Mouse (Mus musculus): ENCODE measurements around the gene Dync1h1. TPM values are rescaled to one million over a fixed set of nuclear protein-coding genes. Genes with fewer than 3 reads are reported as not detected.
A peak's percentile ranks its signal among the peaks of the same experiment; 100 is the strongest.

Gene Dync1h1
- polyA plus RNA-seq, 2 experiments: 12.4 to 27.3 TPM

GRCm38 (mm10) chr12:110588622-110589021 is 12.6 kb upstream of the Dync1h1 start:
- Histone ChIP-seq H3K36me3 (replicated peaks; ENCODE audit: control insufficient read depth, insufficient read depth, low read depth) (no peaks in the 10 kb centered on the region), H3K4me1 (replicated peaks; ENCODE audit: control insufficient read depth in 2 of 2, insufficient read depth in 2 of 2, low read length in 1 of 2) (peaks cover 11 to 12% of the 10 kb centered on the region in 2 experiments), H3K27me3 (ENCODE audit: control insufficient read depth, insufficient read depth, low read length) (no peaks in the 10 kb centered on the region), H3K9me3 (ENCODE audit: control insufficient read depth, low read length) (no peaks in the 10 kb centered on the region), H3K27ac (no peak overlapping the region), H3K9ac (replicated peaks) (no peak overlapping the region), H3K4me3 (ENCODE audit: insufficient read depth in 1 of 2, low read depth in 2 of 2, low read length in 2 of 2) (no peak overlapping the region), H3K4me2 (ENCODE audit: low read depth) (no peak overlapping the region)
- ATAC-seq (ENCODE audit: insufficient read depth): no peak
- DNase-seq (ENCODE audit: low read depth in 3 of 3, low spot score in 3 of 3): no peak
- 38% methylated on average over 6 of the region's 6 CpGs for WGBS (ENCODE audit: insufficient replicate concordance)
- TF ChIP-seq CTCF (IDR thresholded peaks at IDR 0.05; ENCODE audit: low read depth) (no peak), EP300 (IDR thresholded peaks at IDR 0.05; ENCODE audit: low read depth) (no peak)

GRCm38 (mm10) chr12:110590804-110591259 is 10.4 kb upstream of the Dync1h1 start:
- Histone ChIP-seq H3K9me3 (ENCODE audit: control insufficient read depth, low read length) (no peaks in the 10 kb centered on the region), H3K36me3 (replicated peaks; ENCODE audit: control insufficient read depth, insufficient read depth, low read depth) (no peaks in the 10 kb centered on the region), H3K27me3 (ENCODE audit: control insufficient read depth, insufficient read depth, low read length) (no peaks in the 10 kb centered on the region), H3K4me3 (ENCODE audit: insufficient read depth in 1 of 2, low read depth in 2 of 2, low read length in 2 of 2) (peak overlapping the region; percentile 62 to 98), H3K4me1 (replicated peaks; ENCODE audit: control insufficient read depth in 2 of 2, insufficient read depth in 2 of 2, low read length in 1 of 2) (peaks cover 11 to 12% of the 10 kb centered on the region in 2 experiments), H3K9ac (replicated peaks) (peak overlapping the region; percentile 65), H3K27ac (peak overlapping the region; percentile 58), H3K4me2 (ENCODE audit: low read depth) (peak overlapping the region; percentile 88)
- TF ChIP-seq EP300 (IDR thresholded peaks at IDR 0.05; ENCODE audit: low read depth): no peak
- no peak for TF ChIP-seq CTCF (IDR thresholded peaks at IDR 0.05; ENCODE audit: low read depth)
- ATAC-seq (ENCODE audit: insufficient read depth): peak; percentile 5
- DNase-seq (ENCODE audit: low read depth in 3 of 3, low spot score in 3 of 3): peak in 2 of 3 experiments; percentile 7 to 39
- WGBS (ENCODE audit: insufficient replicate concordance): 2% methylated on average over 15 of the region's 15 CpGs

- Histone ChIP-seq H3K9ac (replicated peaks) (peak overlapping the region; percentile 65), H3K4me3 (ENCODE audit: insufficient read depth in 1 of 2, low read depth in 2 of 2, low read length in 2 of 2) (peak overlapping the region; percentile 62 to 98), H3K27ac (peak overlapping the region; percentile 58), H3K27me3 (ENCODE audit: control insufficient read depth, insufficient read depth, low read length) (no peaks in the 10 kb centered on the region), H3K4me1 (replicated peaks; ENCODE audit: control insufficient read depth in 2 of 2, insufficient read depth in 2 of 2, low read length in 1 of 2) (peaks cover 11 to 12% of the 10 kb centered on the region in 2 experiments), H3K36me3 (replicated peaks; ENCODE audit: control insufficient read depth, insufficient read depth, low read depth) (no peaks in the 10 kb centered on the region), H3K4me2 (ENCODE audit: low read depth) (peak overlapping the region; percentile 88), H3K9me3 (ENCODE audit: control insufficient read depth, low read length) (no peaks in the 10 kb centered on the region)
- ATAC-seq (ENCODE audit: insufficient read depth) (peak; percentile 93), DNase-seq (ENCODE audit: low read depth in 3 of 3, low spot score in 3 of 3) (peak; percentile 100)
- WGBS (ENCODE audit: insufficient replicate concordance): under 1% methylated on average over 56 of the region's 56 CpGs
- TF ChIP-seq CTCF (IDR thresholded peaks at IDR 0.05; ENCODE audit: low read depth) (0 out of 2 replicates have a peak, but pooled peaks have one; percentile 16), EP300 (IDR thresholded peaks at IDR 0.05; ENCODE audit: low read depth) (peak; percentile 91)
These were observed 9.9 kb upstream of the Dync1h1 start for GRCm38 (mm10) chr12:110591260-110591883.

- no peak overlapping the region for H3K4me3 ChIP-seq (ENCODE audit: insufficient read depth in 1 of 2, low read depth in 2 of 2, low read length in 2 of 2)
- DNase-seq (ENCODE audit: low read depth in 3 of 3, low spot score in 3 of 3) (peak; percentile 36 to 49 (median 42)), ATAC-seq (ENCODE audit: insufficient read depth) (no peak)
- no peaks in the 10 kb centered on the region for H3K9me3 ChIP-seq (ENCODE audit: control insufficient read depth, low read length)
- TF ChIP-seq CTCF (IDR thresholded peaks at IDR 0.05; ENCODE audit: low read depth) (peak; percentile 83), EP300 (IDR thresholded peaks at IDR 0.05; ENCODE audit: low read depth) (no peak)
- H3K27ac ChIP-seq: no peak overlapping the region
- no peaks in the 10 kb centered on the region for H3K27me3 ChIP-seq (ENCODE audit: control insufficient read depth, insufficient read depth, low read length)
- no peak overlapping the region for H3K4me2 ChIP-seq (ENCODE audit: low read depth)
- 7% methylated on average over 7 of the region's 7 CpGs for WGBS (ENCODE audit: insufficient replicate concordance)
- H3K9ac ChIP-seq (replicated peaks): no peak overlapping the region
- peaks cover 13 to 16% of the 10 kb centered on the region in 2 experiments for H3K4me1 ChIP-seq (replicated peaks; ENCODE audit: control insufficient read depth in 2 of 2, insufficient read depth in 2 of 2, low read length in 1 of 2)
- no peaks in the 10 kb centered on the region for H3K36me3 ChIP-seq (replicated peaks; ENCODE audit: control insufficient read depth, insufficient read depth, low read depth)
These were observed 2.7 kb upstream of the Dync1h1 start for GRCm38 (mm10) chr12:110598527-110598926.

GRCm38 (mm10) chr12:110599791-110600190 is 1.5 kb upstream of the Dync1h1 start:
- no peak overlapping the region for H3K9ac ChIP-seq (replicated peaks)
- ATAC-seq (ENCODE audit: insufficient read depth) (no peak), DNase-seq (ENCODE audit: low read depth in 3 of 3, low spot score in 3 of 3) (no peak)
- no peak for TF ChIP-seq EP300 (IDR thresholded peaks at IDR 0.05; ENCODE audit: low read depth)
- no peak for TF ChIP-seq CTCF (IDR thresholded peaks at IDR 0.05; ENCODE audit: low read depth)
- no peak overlapping the region for H3K4me2 ChIP-seq (ENCODE audit: low read depth)
- H3K27ac ChIP-seq: no peak overlapping the region
- H3K9me3 ChIP-seq (ENCODE audit: control insufficient read depth, low read length): no peaks in the 10 kb centered on the region
- H3K4me3 ChIP-seq (ENCODE audit: insufficient read depth in 1 of 2, low read depth in 2 of 2, low read length in 2 of 2): no peak overlapping the region
- WGBS (ENCODE audit: insufficient replicate concordance): 54% methylated on average over 4 of the region's 4 CpGs
- peaks cover 15 to 20% of the 10 kb centered on the region in 2 experiments for H3K4me1 ChIP-seq (replicated peaks; ENCODE audit: control insufficient read depth in 2 of 2, insufficient read depth in 2 of 2, low read length in 1 of 2)
- no peaks in the 10 kb centered on the region for H3K27me3 ChIP-seq (ENCODE audit: control insufficient read depth, insufficient read depth, low read length)
- no peaks in the 10 kb centered on the region for H3K36me3 ChIP-seq (replicated peaks; ENCODE audit: control insufficient read depth, insufficient read depth, low read depth)

All from liver, embryonic 14.5 days (tissue).